Mouse (Mus musculus): ENCODE data around the gene Serf2. TPM values are rescaled to one million over a fixed set of nuclear protein-coding genes. Genes with fewer than 3 reads are reported as not detected.
A peak's percentile ranks its signal among the peaks of the same experiment; 100 is the strongest.

The Serf2 gene
- total RNA-seq (2021), result 100 to 1,000 TPM; 381 to 422 TPM
- long read RNA-seq, experiment 1, transcript Serf2-201 (3 exons, 525 nt), result minor isoform, 15 of 499 reads
- long read RNA-seq, experiment 1, transcript Serf2-204 (3 exons, 3,056 nt), result major isoform, 433 of 499 reads
- long read RNA-seq, experiment 1, partial matches to known transcripts, result 18 of 499 reads
- long read RNA-seq, experiment 1, other reads (novel, unspliced or antisense), result 29 of 499 reads
- long read RNA-seq, experiment 2, transcript Serf2-203 (2 exons, 3,105 nt), result minor isoform, 5 of 586 reads
- long read RNA-seq, experiment 2, transcript Serf2-201 (3 exons, 525 nt), result minor isoform, 15 of 586 reads
- long read RNA-seq, experiment 2, transcript Serf2-202 (3 exons, 876 nt), result minor isoform, 6 of 586 reads
- long read RNA-seq, experiment 2, transcript Serf2-204 (3 exons, 3,056 nt), result major isoform, 520 of 586 reads
- long read RNA-seq, experiment 2, partial matches to known transcripts, result 7 of 586 reads
- long read RNA-seq, experiment 2, other reads (novel, unspliced or antisense), result 33 of 586 reads

DNA sequence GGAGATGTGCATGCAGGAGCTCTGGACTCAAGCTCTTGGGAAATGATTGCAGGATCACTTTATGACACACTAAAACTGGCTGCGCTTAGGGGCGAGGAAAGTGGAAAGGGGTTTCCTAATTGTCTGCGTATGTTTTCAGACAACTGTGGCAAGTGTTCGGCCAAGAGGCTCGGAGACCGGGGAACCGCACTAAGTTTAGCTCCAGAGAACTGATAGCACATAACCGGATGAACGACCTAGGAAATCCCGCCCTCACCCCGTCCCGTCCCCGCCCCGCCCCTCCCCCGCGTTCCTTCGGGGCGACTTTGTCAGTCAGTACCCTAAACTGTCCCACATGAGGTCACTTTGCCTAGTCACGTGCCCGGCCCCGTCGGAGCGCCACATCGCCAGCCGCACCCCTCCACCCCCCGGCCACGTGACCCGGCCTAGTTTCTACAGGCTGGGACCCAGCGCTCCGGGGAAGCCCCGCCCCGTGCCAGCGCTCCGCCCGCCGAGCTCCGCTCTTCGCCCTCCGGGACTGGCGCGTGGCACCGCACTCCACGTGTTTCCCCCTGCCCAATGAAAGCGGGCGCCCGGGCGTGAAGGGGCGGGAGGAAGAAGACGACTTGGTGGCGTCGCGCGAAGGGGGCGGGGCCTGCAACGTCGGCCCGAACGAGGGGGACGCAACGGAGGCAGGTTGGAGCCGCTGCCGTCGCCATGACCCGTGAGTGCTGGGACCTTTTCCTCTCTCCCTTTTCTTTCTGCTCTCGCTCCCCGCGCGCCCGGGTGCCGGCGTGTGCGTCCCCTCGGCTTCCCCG lies at the start of gene Serf2:
TSS of gene Serf2 (plus strand) at position 457 of the 797 bp plus-strand sequence.
- DNase-seq (ENCODE audit: low spot score in 2 of 2), result peak; percentile 100

DNA sequence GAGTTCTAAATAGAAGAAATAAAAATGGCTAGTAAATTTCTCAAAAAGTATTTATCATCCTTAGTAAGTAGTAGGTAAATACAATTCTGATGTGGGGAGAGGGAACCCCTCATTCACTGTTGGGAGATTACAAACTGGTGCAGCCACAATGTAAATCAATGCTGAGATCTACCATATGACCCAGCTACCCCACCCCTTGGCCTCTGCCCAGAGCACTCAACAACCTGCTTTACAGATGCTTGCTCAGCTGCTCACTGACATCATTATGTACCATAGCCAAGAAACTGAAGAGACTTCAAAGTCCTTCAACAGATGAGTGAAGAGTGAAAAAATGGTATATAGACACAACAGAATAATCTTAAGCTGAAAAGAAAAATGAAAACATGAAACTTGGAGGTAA lies 45.7 kb upstream of the Serf2 start:
- no peak for DNase-seq (ENCODE audit: low spot score in 2 of 2)

DNA sequence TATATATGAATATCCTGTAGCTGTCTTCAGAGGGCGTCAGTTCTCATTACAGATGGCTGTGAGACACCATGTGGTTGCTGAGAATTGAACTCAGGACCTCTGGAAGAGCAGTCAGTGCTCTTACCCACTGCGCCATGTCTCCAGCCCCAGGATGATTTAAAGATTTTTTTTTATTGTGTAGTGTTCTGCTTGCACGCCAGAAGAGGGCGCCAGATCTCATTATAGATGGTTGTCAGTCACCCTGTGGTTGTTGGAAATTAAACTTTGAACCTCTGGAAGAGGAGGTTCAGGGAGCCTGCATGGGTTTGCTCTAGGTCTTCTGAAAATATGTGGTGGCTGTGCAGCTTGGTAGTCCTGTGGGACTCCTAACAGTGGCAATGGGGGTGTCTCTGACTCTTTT lies 40.8 kb upstream of the Serf2 start:
- DNase-seq (ENCODE audit: low spot score in 2 of 2), result no peak

DNA sequence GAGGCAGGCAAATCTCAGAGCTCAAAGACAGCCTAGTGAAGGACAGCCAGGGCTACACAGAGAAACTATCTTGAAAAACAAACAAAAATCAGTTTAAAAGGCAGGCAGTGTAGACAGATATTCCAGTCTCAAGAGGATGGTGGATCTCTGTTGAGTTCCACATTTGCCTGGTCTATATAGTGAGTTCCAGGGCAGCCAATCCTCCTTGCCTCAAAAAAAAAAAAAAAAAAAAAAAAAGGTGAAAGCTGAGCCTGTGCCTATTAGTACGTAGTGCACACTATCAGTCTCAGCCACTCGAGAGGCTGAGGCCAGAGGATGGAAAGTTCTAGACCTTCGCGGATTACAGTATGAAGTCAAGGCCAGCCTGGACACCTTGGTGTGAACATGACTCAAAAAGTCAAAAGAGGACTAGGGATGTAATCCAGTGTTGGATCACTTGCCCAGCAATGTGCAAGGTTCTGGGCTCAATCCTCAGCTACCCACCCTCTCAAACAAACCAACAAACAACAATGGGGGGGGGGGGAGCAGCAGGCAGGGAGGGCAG lies 36.1 kb upstream of the Serf2 start:
- DNase-seq (ENCODE audit: low spot score in 2 of 2), result peak in 1 of 2 experiments; percentile 23

DNA sequence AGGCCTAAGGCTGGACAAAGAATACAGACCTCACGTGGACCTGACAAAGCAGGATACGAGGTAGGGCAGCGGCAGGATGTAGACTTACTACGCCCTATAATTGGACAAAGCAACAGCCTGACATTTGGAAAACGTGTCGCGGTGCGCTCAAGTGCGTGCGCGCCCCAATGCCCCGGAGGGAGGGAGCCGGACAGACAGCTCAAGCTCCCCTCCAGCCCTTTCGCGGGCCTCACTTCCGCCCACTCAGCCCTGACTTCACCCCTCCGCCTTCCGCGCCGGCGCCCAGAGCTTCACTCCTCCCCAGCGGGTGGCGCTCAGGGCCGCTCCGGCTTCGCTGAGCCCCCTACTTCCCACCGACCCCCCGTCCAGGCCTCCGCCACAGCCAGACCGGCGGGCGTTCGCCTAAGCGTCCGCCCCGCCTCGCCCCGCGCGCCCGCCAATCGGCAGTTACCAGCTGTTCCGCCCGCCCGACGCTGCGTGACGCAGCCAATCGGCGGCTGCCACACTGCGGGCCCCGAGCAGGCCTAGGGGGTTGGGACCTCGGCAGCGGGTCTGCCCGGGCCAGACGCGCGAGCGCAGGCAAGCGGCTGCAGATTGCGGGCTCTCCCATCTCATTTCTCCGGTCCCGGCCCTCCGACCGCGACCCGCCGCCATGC lies 35.5 kb upstream of the Serf2 start, which contains the start of the genes Pdia3 and Catsper2:
TSS of gene Pdia3 (plus strand) at position 389 of the 656 bp plus-strand sequence.
TSS of gene Catsper2 (minus strand) at position 406 of the 656 bp plus-strand sequence.
- DNase-seq (ENCODE audit: low spot score in 2 of 2), result peak; percentile 95 to 98

GRCm38 (mm10) chr2:121414139-121414685 lies 34.8 kb upstream of the Serf2 start:
- DNase-seq (ENCODE audit: low spot score in 2 of 2), result peak in 1 of 2 experiments; percentile 21

- DNase-seq (ENCODE audit: low spot score in 2 of 2), result no peak
Measured at GRCm38 (mm10) chr2:121415103-121415502, 33.9 kb upstream of the Serf2 start.

GRCm38 (mm10) chr2:121415591-121415990 lies 33.4 kb upstream of the Serf2 start:
- no peak for DNase-seq (ENCODE audit: low spot score in 2 of 2)

GRCm38 (mm10) chr2:121416356-121416755 lies 32.6 kb upstream of the Serf2 start:
- DNase-seq (ENCODE audit: low spot score in 2 of 2), result no peak

DNA sequence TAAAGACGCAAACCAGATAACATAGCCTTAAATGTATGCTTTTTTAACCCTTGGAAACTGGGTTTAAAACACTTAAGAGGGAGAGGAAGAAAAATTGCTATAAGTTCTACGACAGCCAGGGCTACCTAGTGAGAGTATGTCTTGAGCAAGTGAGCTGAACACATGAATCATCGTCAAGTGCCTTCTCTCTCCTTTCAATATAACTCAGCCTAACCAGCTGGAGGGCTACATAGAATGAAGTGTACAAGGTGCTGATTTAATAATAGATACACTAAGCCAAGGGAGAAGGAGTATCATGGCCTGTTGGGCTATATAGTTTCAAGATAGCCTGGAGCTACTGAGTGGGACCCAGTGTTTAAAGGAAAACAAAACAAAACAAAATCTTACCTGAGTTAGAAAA lies 30.5 kb upstream of the Serf2 start:
- DNase-seq (ENCODE audit: low spot score in 2 of 2), result no peak

- no peak for DNase-seq (ENCODE audit: low spot score in 2 of 2)
Measured at GRCm38 (mm10) chr2:121423166-121423565, 25.8 kb upstream of the Serf2 start.

- DNase-seq (ENCODE audit: low spot score in 2 of 2), result no peak
Measured at GRCm38 (mm10) chr2:121425890-121426289, 23.1 kb upstream of the Serf2 start.

DNA sequence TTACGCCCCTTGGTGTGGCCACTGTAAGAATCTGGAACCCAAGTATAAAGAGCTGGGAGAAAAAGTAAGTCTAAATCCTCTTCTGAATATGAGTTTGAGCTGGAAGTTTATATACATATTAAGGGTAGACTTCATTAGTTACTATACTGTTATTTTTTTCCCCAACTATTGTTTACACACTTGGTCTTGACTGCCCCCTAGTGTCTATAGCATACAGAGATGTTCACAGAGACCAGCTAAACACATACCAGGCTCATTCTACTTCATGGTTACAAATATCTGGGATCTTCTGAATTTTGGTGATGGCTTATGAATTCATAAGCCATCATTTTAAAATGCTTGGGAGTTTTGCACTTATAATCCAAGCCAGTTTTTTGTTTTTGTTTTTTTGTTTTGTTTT lies 14.1 kb upstream of the Serf2 start:
- DNase-seq (ENCODE audit: low spot score in 2 of 2), result no peak

- DNase-seq (ENCODE audit: low spot score in 2 of 2), result no peak
Measured at GRCm38 (mm10) chr2:121439746-121440145, 9.2 kb upstream of the Serf2 start.

- DNase-seq (ENCODE audit: low spot score in 2 of 2), result no peak
Measured at GRCm38 (mm10) chr2:121440834-121441605, 8.0 kb upstream of the Serf2 start.

DNA sequence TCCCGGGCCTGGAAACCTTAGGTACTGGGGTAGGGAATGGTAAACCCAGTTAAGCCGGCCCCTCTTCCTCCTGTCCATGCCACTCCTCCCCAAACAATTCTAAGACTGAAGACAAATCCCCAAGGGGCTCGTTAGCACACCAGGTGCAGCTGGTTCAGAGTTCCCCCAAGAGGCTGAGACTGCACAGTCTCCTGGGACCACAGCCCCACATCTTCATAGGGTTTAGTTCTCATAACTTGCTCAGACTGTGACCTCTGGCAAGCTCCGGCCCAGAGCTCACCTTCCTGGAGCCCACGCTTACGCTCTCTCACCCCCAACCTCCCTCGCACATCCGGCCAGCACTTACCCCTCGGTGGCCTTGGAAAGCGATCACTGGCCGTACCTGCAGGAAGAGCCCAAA lies 7.2 kb upstream of the Serf2 start:
- no peak for DNase-seq (ENCODE audit: low spot score in 2 of 2)

- DNase-seq (ENCODE audit: low spot score in 2 of 2), result peak in 1 of 2 experiments; percentile 38
Measured at GRCm38 (mm10) chr2:121442259-121443067, 6.5 kb upstream of the Serf2 start.

GRCm38 (mm10) chr2:121443068-121443349 lies 6.0 kb upstream of the Serf2 start:
- no peak for DNase-seq (ENCODE audit: low spot score in 2 of 2)

DNA sequence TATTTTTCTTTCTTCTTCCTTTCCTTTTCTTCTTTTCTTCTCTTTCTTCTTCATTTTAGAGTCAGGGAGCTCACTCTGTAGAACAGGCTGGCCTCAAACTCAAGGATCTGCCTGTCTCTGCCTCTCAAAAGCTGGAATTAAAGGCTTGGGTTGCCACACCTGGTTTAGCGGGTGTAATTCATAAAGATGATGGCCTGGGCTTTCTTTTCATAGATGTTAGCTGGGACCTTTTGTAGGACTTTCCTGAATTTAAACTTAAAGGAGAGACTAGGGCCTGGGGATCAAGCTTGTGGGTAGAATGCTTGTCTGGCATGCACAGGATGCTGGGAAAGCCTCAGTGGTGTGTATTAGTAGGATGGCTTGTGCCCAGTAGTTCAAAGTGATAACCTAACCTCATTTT lies 4.8 kb upstream of the Serf2 start, which contains the start of gene Ell3:
TSS of gene Ell3 (minus strand) at position 101 of the 400 bp plus-strand sequence.
- no peak for DNase-seq (ENCODE audit: low spot score in 2 of 2)
